Mouse (Mus musculus) hindbrain, postnatal 0 days (tissue): ENCODE measurements around the gene Rpl10a. TPM values are rescaled to one million over a fixed set of nuclear protein-coding genes. Genes with fewer than 3 reads are reported as not detected.

Source experiments
- ATAC-seq: fragments of 200-750 bp; cut with Nextera tagmentation; 2 replicates; pipeline ENCODE4 v1.8.0; 2017; ENCODE audit warnings: mild to moderate bottlenecking, moderate TSS enrichment, moderate library complexity
- DNase-seq: peaks from one replicate; pipeline ENCODE4 v3.0.0-alpha.2; 2015; ENCODE audit warnings: low spot score
- H3K27ac ChIP-seq: fragments of 300-500 bp; sonication (generic); 2 replicates; pipeline ENCODE4 v1.5.1; 2014; ENCODE audit warnings: mild to moderate bottlenecking
- H3K27me3 ChIP-seq: fragments of 300-500 bp; sonication (generic); 2 replicates; pipeline ENCODE4 v1.6.1; 2014; ENCODE audit warnings: low read length, mixed read lengths; ENCODE audit not compliant: insufficient read depth
- H3K36me3 ChIP-seq: fragments of 300-500 bp; sonication (generic); 2 replicates; pipeline ENCODE4 v1.6.1; 2014; ENCODE audit warnings: low read length, mixed read lengths; ENCODE audit not compliant: insufficient read depth
- H3K4me1 ChIP-seq: fragments of 300-500 bp; sonication (generic); 2 replicates; pipeline ENCODE4 v1.6.1; 2014; ENCODE audit warnings: antibody characterized with exemption, low read length, mixed read lengths; ENCODE audit not compliant: insufficient read depth
- H3K4me2 ChIP-seq: fragments of 300-500 bp; sonication (generic); 2 replicates; pipeline ENCODE4 v1.6.1; 2014; ENCODE audit warnings: low read depth, mild to moderate bottlenecking, low read length, moderate library complexity, mixed read lengths
- H3K4me3 ChIP-seq: fragments of 300-500 bp; sonication (generic); 2 replicates; pipeline ENCODE4 v1.5.1; 2014; ENCODE audit warnings: low read length
- H3K9ac ChIP-seq: fragments of 300-500 bp; sonication (generic); replicated peaks from 2 replicates; pipeline ENCODE4 v1.6.1; 2014; ENCODE audit warnings: mild to moderate bottlenecking, low read length, moderate library complexity, mixed read lengths
- H3K9me3 ChIP-seq: fragments of 300-500 bp; sonication (generic); 2 replicates; pipeline ENCODE4 v1.6.1; 2016; ENCODE audit warnings: low read length, mixed read lengths
- CTCF ChIP-seq: IDR thresholded peaks from 2 replicates; pipeline ENCODE4 v1.5.1; 2016; ENCODE audit warnings: antibody characterized with exemption, control low read depth, low read depth
- WGBS: fragments of 180-500 bp; shearing (Covaris S2); extraction: QIAGEN DNeasy Blood & Tissue Kit; methylation state at CpG from one replicate; pipeline ENCODE4 v1.1.7; 2014; 5-methylcytosine and 5-hydroxymethylcytosine counted together
- polyA plus RNA-seq: library from polyadenylated mRNA; unstranded; fragments of >200 nt; fragmentation: Nextera tagmentation; extraction: Ambion mirVana; gene quantifications from 2 replicates; pipeline ENCODE4 v1.2.1, GENCODE M21; 2015
- total RNA-seq: library from RNA; depleted of rRNA; stranded (reverse); fragments of >200 nt; gene quantifications from 2 replicates; pipeline ENCODE4 v1.2.3, GENCODE M21; 2014; rRNA removed

The Rpl10a gene
- total and polyA plus RNA-seq, 2 experiments from 2014 or later, result 337 to 1,071 TPM

- no peaks in the 10 kb centered on the region for H3K36me3 ChIP-seq
- no peak overlapping the region for H3K9ac ChIP-seq
- H3K4me1 ChIP-seq, result no peaks in the 10 kb centered on the region
- ATAC-seq (peak; percentile 49; the same call in 1 of the 2 replicates), DNase-seq (peak; percentile 52)
- H3K27me3 ChIP-seq, result peaks cover 19% of the 10 kb centered on the region
- no peak overlapping the region for H3K4me3 ChIP-seq
- no peaks in the 10 kb centered on the region for H3K9me3 ChIP-seq
- no peak overlapping the region for H3K27ac ChIP-seq
- 19% methylated on average over 10 of the region's 10 CpGs for WGBS
- H3K4me2 ChIP-seq, result no peak overlapping the region
- TF ChIP-seq CTCF, result peak; percentile 85
Measured at GRCm38 (mm10) chr17:28373821-28374220, 45.5 kb downstream of the Rpl10a start.

- no peak for TF ChIP-seq CTCF
- peak overlapping the region; percentile 7; the same call in 1 of the 2 replicates for H3K4me3 ChIP-seq
- peaks cover 19% of the 10 kb centered on the region for H3K27me3 ChIP-seq
- WGBS, result 21% methylated on average over 16 of the region's 16 CpGs
- H3K4me1 ChIP-seq, result no peaks in the 10 kb centered on the region
- DNase-seq (no peak), ATAC-seq (peak; percentile 56; the same call in 1 of the 2 replicates)
- H3K4me2 ChIP-seq, result peak overlapping the region; percentile 19; the same call in 1 of the 2 replicates
- no peaks in the 10 kb centered on the region for H3K9me3 ChIP-seq
- H3K9ac ChIP-seq, result no peak overlapping the region
- H3K27ac ChIP-seq, result no peak overlapping the region
- no peaks in the 10 kb centered on the region for H3K36me3 ChIP-seq
Measured at GRCm38 (mm10) chr17:28374494-28374893, 46.2 kb downstream of the Rpl10a start.

- no peak overlapping the region for H3K4me3 ChIP-seq
- ATAC-seq, result no peak
- 18% methylated on average over 17 of the region's 17 CpGs for WGBS
Measured at GRCm38 (mm10) chr17:28375592-28376061, 47.4 kb downstream of the Rpl10a start.

GRCm38 (mm10) chr17:28380255-28380654 lies 52.0 kb downstream of the Rpl10a start:
- ATAC-seq, result no peak
- TF ChIP-seq CTCF, result no peak
- Histone ChIP-seq H3K9me3 (no peaks in the 10 kb centered on the region), H3K9ac (no peak overlapping the region), H3K27me3 (peaks cover 7% of the 10 kb centered on the region; the same call in 1 of the 2 replicates), H3K4me2 (no peak overlapping the region), H3K27ac (no peak overlapping the region), H3K4me1 (no peaks in the 10 kb centered on the region), H3K4me3 (no peak overlapping the region), H3K36me3 (no peaks in the 10 kb centered on the region)
- DNase-seq, result no peak
- WGBS, result 10% methylated on average over 6 of the region's 6 CpGs

More at GRCm38 (mm10) chr17:28375592-28376061, 47.4 kb downstream of the Rpl10a start:
- H3K27ac ChIP-seq, result no peak overlapping the region
- no peaks in the 10 kb centered on the region for H3K4me1 ChIP-seq
- H3K36me3 ChIP-seq, result no peaks in the 10 kb centered on the region
- no peak for DNase-seq
- H3K9ac ChIP-seq, result no peak overlapping the region
- TF ChIP-seq CTCF, result no peak
- H3K27me3 ChIP-seq, result peaks cover 19% of the 10 kb centered on the region
- no peak overlapping the region for H3K4me2 ChIP-seq
- no peaks in the 10 kb centered on the region for H3K9me3 ChIP-seq

Other genes starting within 250 kb of the Rpl10a start
- 2.9 and 3.6 TPM in 2 replicates for gene Tcp11, start 247.8 kb upstream of the Rpl10a start, total RNA-seq
- gene Tcp11, start 247.8 kb upstream of the Rpl10a start, polyA plus RNA-seq, result 1.9 and 2.0 TPM in 2 replicates
- 10.7 and 10.9 TPM in 2 replicates for gene Scube3, start 186.3 kb upstream of the Rpl10a start, total RNA-seq
- 2.1 TPM in 2 replicates for gene Scube3, start 186.3 kb upstream of the Rpl10a start, polyA plus RNA-seq
- 76.0 and 78.3 TPM in 2 replicates for gene Zfp523, start 151.3 kb upstream of the Rpl10a start, total RNA-seq
- 37.7 and 39.3 TPM in 2 replicates for gene Zfp523, start 151.3 kb upstream of the Rpl10a start, polyA plus RNA-seq
- 5.4 and 13.0 TPM in 2 replicates for gene Def6, start 120.7 kb upstream of the Rpl10a start, total RNA-seq
- gene Def6, start 120.7 kb upstream of the Rpl10a start, polyA plus RNA-seq, result 7.8 and 9.9 TPM in 2 replicates
- 16.4 and 16.6 TPM in 2 replicates for gene Ppard, start 95.8 kb upstream of the Rpl10a start, total RNA-seq
- 1.4 and 1.7 TPM in 2 replicates for gene Ppard, start 95.8 kb upstream of the Rpl10a start, polyA plus RNA-seq
- 38.7 and 46.5 TPM in 2 replicates for gene Fance, start 15.0 kb upstream of the Rpl10a start, total RNA-seq
- gene Fance, start 15.0 kb upstream of the Rpl10a start, polyA plus RNA-seq, result 23.6 and 27.2 TPM in 2 replicates
- 6.5 and 9.4 TPM in 2 replicates for gene Tead3, start 22.3 kb downstream of the Rpl10a start, total RNA-seq
- gene Tead3, start 22.3 kb downstream of the Rpl10a start, polyA plus RNA-seq, result 1.3 and 1.7 TPM in 2 replicates
- gene Tulp1, start 36.8 kb downstream of the Rpl10a start, total RNA-seq, result 1.4 TPM in 1 of 2 replicates, not detected in the other
- 1.8 and 2.0 TPM in 2 replicates for gene Tulp1, start 36.8 kb downstream of the Rpl10a start, polyA plus RNA-seq
- 27.5 and 31.3 TPM in 2 replicates for gene Fkbp5, start 189.1 kb downstream of the Rpl10a start, total RNA-seq
- gene Fkbp5, start 189.1 kb downstream of the Rpl10a start, polyA plus RNA-seq, result 18.5 and 20.0 TPM in 2 replicates
- gene Armc12, start 202.3 kb downstream of the Rpl10a start, total RNA-seq, result not detected in 2 replicates
- gene Armc12, start 202.3 kb downstream of the Rpl10a start, polyA plus RNA-seq, result not detected in 2 replicates
- not detected in 2 replicates for gene Clpsl2, start 220.9 kb downstream of the Rpl10a start, total RNA-seq
- gene Clpsl2, start 220.9 kb downstream of the Rpl10a start, polyA plus RNA-seq, result not detected in 2 replicates
- gene Clps, start 232.3 kb downstream of the Rpl10a start, total RNA-seq, result not detected in 2 replicates
- not detected in 2 replicates for gene Clps, start 232.3 kb downstream of the Rpl10a start, polyA plus RNA-seq
- gene Lhfpl5, start 247.2 kb downstream of the Rpl10a start, total RNA-seq, result 26.6 and 42.3 TPM in 2 replicates
- 27.3 and 29.7 TPM in 2 replicates for gene Lhfpl5, start 247.2 kb downstream of the Rpl10a start, polyA plus RNA-seq